Mouse (Mus musculus) G1E (cell line): Measurements from ENCODE around the gene Anapc13.

ENCODE experiments used
- CTCF ChIP-seq: IDR thresholded peaks from 2 replicates; pipeline ENCODE4 v1.5.1; 2012; ENCODE audit warnings: low read depth, low read length, inconsistent platforms, mixed read lengths
- GATA1 ChIP-seq: IDR thresholded peaks from 2 replicates; pipeline ENCODE4 v1.6.1; 2012; ENCODE audit warnings: borderline replicate concordance, low read length, inconsistent platforms, mixed read lengths
- POLR2AphosphoS5 ChIP-seq: IDR thresholded peaks from 2 replicates; pipeline ENCODE4 v1.6.1; 2012; ENCODE audit warnings: low read depth, low read length, inconsistent platforms; ENCODE audit not compliant: insufficient replicate concordance

GRCm38 (mm10) chr9:102649917-102650527 lies 23.9 kb downstream of the Anapc13 start:
- no peak for TF ChIP-seq CTCF
- TF ChIP-seq GATA1 = no peak
- no peak for TF ChIP-seq POLR2AphosphoS5
